Mouse (Mus musculus) lung, postnatal 0 days (tissue): Measurements from ENCODE around the gene Lrch3.

Experiments
- CTCF ChIP-seq: IDR thresholded peaks from 2 replicates; pipeline ENCODE4 v1.5.1; 2016; ENCODE audit warnings: antibody characterized with exemption, mild to moderate bottlenecking
- EP300 ChIP-seq: IDR thresholded peaks from 2 replicates; pipeline ENCODE4 v1.6.1; 2016; ENCODE audit warnings: antibody characterized with exemption, mild to moderate bottlenecking, control low read depth

DNA sequence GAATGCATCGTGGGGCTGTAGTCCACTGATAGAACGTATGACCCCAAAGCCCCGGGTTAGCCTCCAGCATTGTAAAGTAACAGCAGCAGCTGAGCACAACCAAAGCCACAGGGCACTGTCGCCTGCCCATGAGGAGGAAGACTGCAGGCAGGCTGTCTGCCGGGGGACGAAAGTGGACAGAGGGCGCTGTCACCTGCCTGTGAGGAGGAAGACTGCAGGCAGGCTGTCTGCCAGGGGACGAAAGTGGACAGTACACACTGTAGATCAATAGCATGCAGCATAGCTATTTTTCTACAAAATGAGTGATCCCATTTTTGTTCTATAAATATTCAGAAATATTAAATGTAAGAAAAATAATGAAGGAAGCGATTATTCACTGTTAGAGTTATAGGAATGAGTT, 150.7 kb downstream of the Lrch3 start:
- TF ChIP-seq CTCF (peak; percentile 11; the same call in 1 of the 2 replicates), EP300 (no peak)
